Mouse (Mus musculus) right cerebral cortex, postnatal 14 days (tissue): Measurements from ENCODE around the gene Kcnh2.

ENCODE experiments used
- DNase-seq: peaks from one replicate; pipeline ENCODE4 v3.0.0; 2022

Gene Kcnh2

DNA sequence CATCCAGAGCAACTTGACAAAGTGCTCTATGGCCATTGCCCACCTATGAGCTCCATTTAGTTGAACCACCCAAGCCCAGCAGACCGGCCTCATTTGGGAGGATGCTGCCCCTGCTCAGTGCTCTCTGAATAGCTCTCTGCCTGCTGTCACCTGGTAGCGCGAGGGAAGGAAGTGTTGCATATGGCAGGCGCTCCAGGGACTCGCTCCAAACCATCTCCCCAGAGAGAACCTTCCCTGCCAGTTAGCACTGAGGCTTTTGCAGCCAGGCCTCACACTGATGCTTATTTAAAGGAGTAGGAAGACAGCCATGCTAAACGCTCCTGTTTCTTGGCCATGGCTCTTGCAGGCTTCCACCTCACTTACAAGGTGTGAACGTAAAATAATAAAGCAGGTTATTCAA is 42.8 kb downstream of the Kcnh2 start:
- no peak for DNase-seq

DNA sequence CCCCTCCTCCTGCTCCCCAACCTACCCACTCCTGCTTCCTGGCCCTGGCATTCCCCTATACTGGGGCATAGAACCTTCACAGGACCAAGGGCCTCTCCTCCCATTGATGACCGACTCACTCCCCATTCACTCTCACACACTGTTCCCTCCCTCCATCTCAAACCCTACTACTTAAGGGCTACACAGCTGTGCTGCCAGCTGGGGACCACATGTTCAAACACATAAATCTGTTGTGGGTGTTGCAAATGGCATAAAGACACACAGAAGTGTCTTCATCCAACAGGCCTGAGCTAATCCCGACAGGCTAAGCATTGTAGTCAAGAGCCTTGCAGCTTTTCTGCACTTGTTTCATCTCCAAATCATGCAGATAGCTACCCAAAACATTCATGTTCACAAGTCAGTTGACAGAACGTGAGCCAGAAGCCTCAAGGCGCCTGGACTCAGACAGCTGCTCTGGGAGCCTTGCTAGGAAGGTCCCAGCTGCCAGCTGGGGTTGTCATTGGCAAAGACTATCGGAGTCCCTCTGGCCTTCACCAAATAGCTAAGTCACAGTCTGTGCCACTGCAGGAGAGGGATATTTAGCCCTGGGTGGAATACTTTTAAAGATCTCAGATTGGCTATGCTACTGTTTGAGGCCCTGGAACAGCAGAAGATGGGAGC is 44.2 kb downstream of the Kcnh2 start:
- no peak for DNase-seq

DNA sequence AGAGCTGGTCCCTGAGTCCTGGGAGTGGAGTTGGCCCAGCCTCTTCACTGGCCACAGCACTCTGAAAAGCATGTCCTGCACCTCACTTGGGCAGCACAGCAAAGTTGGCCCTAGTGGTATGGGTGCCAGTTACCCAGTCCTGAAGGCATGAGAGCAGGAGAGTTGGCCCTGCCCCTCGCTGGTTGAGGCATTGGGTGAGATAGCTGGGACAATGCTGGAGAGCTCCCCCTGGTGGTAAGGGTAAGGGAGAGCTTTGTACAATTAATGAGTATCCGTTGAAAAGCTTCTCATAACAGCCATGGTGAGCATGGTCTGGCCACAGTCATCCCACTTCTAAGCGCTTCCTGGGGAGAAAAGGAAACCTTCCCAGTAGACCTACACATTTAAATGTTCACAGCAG is 48.2 kb downstream of the Kcnh2 start:
- no peak for DNase-seq

DNA sequence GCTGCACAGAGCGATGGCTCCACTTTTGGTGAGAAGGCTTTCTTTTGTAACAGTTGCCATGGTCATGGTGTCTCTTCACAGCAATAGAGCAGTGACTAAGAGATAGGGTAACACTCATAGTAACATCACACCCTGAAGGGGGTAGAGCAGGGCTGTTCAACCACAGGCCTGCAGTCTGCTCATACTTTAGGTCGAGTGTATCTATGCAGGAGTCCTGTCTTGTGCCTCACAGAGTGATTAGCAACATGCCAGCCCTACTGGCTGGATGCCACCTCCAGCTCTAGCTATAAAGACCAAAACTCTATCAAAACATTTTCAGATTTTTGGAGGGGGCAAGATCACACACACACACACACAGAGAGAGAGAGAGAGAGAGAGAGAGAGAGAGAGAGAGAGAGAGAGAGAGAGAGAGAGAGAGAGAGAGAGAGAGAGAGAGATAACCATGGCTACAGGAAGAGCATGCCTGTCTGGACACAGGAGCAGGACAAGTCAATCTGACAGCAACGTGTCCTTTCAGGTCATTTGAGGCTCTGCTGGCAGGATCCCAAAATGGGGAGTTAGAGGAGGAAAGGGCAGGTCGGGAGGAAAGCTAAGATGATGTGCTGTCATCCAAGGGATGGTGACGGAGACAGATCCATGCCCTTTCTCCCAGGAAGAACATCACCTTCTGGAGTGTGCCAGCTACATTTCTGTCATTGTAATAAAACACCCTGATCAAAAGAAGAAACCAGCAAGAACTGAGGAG is 51.4 kb downstream of the Kcnh2 start:
- DNase-seq = no peak

DNA sequence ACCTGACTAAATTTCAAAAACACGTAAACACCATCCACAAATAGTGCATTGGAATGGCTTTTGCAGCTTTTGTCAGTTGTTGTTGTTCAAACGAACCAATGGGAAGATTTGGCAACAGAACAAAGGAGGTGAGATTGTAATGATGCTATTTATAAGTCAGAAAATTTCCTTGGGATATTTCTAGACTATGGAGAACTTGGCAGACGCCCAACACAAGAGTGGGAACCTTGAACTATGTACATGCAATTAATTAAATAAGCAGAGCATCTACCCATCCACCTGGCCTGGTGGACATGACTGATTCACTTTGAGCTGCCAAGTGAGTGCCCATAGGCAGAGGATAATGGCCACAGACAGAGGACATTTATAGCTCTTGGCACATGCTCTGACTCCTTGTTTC is 59.5 kb downstream of the Kcnh2 start:
- no peak for DNase-seq

DNA sequence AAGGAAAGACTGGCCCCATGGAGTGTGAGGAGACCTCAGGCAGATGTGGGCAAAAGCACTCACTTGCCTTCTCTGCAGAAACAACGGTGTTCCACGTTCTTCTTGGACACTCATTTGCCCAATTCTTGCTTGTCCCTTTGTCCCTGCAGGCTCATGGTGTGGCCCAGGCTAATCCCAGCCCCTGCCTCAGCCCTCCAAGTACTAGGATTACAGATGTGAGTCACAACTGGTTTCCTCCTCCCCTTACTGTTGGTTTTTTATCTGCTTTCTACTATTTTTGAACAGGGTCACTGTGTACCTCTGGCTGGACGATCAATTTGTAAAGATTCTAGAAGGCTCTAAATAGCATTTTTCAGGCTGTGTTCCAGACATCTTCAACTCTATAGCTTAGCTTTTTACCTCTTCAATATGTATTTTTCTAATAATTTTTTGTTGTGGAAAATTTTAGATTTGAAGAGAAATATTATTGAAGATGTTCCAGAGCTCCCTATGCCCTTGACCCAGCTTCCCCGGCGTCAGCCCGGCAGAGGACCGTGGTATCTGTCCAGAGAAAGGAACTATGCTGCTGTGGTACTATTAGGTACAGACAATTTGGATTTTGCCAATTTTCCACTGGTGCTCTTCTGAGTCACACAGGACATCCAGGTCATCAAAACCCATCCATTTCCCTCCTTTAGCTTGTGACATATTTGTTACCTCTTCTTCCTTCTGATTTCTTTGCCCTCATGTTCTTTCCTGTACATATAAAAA is 65.0 kb downstream of the Kcnh2 start:
- no peak for DNase-seq

DNA sequence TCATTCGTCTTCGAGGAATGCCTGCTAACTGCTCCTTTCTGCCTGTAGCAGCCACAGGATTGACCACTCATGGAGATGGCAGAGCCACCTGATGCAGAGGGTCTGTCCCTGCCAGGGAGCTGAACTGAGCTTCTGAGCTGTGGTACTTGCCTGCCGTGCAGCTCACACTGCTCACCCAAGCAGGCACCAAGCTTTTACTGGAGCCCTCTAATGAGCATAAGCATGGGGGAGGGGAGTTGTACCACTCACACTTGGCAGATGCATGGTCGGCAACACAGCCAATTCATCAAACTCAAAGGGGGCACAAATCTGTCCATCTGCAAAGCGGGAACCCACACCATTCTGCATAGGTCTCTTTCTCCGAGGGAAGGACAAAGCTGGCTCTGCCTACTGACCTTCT is 67.3 kb downstream of the Kcnh2 start:
- no peak for DNase-seq

DNA sequence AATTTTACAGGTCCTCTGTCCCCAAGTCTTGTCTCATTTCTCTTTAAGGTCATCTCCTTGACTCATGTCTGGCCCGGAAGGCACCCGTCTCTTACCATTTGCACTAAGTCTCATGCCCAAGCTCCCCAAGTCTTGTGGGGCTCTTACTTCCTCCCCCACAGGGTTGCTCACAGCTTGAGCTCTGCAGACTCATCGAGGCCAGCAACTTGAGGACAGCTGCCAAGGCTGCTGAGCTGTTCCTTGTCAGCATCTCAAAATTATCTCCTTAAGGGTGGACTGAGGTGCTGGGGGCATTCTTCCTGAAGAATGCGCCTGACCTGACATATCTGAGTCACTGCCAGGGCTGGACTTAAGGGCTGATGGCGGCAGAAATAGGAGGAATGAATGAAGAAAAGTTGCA is 68.2 kb downstream of the Kcnh2 start:
- no peak for DNase-seq

DNA sequence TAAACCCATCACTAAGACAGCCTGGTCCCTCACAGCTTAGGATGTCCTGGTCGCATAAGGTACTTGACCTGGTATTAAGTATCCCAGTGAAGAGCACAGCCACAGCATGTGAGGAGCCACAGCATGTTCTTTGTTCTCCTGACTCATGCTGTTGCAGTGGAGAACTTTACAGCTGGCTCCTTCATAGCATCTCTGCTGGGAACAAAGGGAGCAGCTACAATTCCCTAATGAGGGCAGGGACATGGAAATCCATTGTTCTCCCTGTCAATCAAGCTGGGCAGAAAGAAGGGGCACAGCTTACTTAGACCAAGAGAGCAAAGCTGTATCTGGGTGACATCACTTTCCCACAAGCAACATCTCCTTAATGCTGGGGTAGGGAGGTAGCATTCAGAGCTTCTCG is 70.9 kb downstream of the Kcnh2 start:
- DNase-seq = no peak

DNA sequence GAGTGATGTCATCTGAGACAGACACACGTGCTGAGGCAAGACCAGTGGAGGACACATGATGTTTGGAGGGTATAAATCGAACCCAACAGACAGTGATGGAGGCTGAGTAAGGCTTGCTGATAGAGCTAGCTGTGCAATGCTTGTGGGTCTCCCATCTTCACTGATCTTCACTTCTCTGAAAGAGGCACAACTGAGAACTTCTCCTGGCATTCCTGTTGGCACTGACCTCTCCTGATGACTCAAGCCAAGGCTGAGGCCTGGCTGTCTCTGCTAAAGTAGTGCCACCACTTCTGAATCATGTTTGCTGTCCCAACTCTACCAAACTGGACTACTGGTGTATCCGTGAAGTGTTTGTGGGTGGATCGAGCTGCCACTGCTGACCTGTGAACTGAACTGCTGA is 71.9 kb downstream of the Kcnh2 start:
- no peak for DNase-seq

DNA sequence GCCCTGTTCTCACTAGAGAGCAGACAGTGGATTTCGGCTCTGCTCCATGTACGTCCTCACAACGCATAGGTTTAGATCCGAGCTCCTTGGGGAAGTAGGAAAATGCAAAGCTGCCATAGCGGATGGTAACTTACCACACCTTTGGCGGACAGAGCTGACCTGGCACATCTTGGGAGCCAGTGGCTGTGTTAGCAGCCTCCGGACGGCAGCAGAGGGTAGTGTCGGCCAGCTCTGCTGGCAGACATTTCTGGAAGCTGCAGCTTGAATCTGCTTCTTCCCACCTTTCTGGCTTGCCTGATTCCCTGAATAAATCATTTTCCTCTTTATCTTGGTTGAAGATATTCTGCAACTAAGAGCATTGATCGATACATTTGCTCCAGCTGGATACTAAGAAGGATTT is 73.2 kb downstream of the Kcnh2 start:
- no peak for DNase-seq

DNA sequence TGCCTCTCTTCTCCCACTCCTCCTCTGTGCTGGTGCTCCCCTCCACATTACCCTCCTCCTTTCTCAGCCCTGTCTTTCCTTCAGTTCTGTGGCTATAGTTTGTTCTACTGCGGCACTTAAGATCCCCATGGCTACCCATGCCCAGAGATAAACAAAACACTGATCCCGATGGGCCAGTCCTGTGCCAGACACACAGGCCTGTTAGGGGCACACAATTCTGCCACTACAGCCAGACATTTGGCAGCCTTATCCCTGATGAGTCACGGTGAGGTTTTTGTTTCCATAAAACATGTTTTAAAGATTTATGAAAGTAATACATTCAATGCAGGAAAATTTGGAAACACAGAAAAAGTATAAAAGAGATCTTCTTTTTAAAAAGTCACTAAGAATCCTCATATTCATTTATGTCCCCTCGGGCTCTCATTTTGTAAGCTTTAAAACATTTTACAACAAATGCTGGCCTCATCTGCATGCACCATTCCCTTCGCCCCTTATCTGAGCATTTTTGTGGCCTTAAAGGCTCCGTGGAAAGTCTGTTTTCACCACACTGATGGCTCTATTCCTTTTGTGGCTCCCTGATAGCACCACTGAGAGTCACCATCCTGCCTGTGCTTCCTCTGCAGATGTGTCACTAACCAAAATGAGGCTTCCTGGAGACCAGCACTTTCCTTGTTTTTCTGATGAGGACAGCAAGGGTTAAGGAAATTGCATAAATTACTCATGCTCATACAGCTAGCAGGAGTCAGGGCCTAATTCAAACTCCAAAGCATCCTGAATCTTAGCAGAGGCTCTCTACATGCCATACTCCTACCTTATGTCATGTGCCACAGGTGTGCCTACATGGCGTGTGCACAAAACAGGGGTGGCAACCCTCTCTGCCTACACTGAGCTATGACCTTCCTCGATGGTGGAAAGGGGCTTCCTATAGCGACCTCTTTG is 77.5 kb downstream of the Kcnh2 start:
- no peak for DNase-seq

DNA sequence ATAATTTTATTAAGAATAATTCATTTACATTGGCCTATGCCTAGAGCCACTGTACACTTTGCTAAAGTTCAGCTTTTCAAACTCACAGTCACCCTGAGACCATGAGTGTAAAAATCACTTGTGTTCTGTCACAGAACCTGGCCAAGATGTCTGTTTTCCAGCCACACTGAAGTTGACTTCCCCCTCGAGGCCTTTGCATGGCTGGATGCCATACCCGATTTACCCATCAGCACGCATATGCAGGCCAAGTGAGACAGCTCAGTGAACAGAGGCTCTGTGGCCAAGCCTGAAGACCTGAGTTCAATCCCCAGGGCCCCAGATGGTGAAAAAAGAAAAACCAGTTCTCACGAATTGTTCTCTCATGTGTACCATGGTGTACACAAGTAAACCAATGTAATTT is 80.5 kb downstream of the Kcnh2 start:
- DNase-seq = no peak
